Mouse (Mus musculus) megakaryocyte progenitor cell, adult 5-6 weeks (primary cell): ENCODE measurements around the gene Nuak2. TPM values are rescaled to one million over a fixed set of nuclear protein-coding genes. Genes with fewer than 3 reads are reported as not detected.
A peak's percentile ranks its signal among the peaks of the same experiment; 100 is the strongest.
"Not testable (repeated sequence)": the region's sequence is repeated elsewhere in the genome, so short reads cannot be mapped to it uniquely, and the experiment has no call there.

Experiments
- ATAC-seq: replicated peaks from 2 replicates; pipeline ENCODE4 v1.8.0; 2016; ENCODE audit warnings: mild to moderate bottlenecking, moderate TSS enrichment, inconsistent platforms; ENCODE audit not compliant: poor library complexity
- total RNA-seq, 2 experiments: library from RNA; stranded (forward) in 1 of 2; stranded (reverse) in 1 of 2; fragments of 157-497, 149-512 nt in 1 of 2; fragments of 200-1000 nt in 1 of 2; gene quantifications; 2 replicates each; pipeline versions ENCODE4 v1.2.3 to v1.2.4; 2015 to 2017

Nuak2 gene
- total RNA-seq (2015) (19.8 and 26.1 TPM in 2 replicates), total RNA-seq (2017) (14.5 and 20.2 TPM in 2 replicates)

DNA sequence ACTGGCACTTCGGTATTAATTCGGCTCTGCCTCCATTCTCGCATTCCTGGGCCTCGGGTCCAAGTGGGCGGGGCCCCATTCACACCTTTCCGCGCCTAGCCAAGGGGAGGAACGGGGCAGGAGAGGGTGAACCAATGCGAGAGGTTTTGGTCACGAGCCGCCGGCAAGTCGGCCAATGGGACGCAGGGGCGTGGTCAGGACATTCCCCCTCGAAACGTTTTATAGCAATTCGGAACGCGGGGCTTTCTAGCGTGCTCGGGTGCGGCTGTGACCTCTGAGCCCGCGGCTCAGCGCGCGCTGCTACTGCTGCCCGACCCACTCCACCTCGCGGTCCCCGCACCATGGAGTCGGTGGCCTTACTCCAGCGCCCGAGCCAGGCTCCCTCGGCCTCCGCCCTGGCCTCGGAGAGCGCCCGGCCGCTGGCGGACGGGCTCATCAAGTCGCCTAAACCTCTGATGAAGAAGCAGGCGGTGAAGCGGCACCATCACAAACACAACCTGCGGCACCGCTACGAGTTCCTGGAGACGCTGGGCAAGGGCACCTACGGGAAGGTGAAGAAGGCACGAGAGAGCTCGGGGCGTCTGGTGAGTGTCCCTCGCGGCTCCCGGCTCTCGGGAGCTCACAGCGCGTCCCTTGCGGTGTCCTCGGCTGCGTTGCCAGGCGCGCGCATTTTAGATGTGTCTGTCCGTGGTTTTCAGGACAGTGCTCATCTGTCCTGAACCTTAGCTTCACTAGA lies at the start of gene Nuak2:
Gene Nuak2 (plus strand): TSS at position 238 of the 736 bp plus-strand sequence.
- ATAC-seq, result peak; percentile 54

DNA sequence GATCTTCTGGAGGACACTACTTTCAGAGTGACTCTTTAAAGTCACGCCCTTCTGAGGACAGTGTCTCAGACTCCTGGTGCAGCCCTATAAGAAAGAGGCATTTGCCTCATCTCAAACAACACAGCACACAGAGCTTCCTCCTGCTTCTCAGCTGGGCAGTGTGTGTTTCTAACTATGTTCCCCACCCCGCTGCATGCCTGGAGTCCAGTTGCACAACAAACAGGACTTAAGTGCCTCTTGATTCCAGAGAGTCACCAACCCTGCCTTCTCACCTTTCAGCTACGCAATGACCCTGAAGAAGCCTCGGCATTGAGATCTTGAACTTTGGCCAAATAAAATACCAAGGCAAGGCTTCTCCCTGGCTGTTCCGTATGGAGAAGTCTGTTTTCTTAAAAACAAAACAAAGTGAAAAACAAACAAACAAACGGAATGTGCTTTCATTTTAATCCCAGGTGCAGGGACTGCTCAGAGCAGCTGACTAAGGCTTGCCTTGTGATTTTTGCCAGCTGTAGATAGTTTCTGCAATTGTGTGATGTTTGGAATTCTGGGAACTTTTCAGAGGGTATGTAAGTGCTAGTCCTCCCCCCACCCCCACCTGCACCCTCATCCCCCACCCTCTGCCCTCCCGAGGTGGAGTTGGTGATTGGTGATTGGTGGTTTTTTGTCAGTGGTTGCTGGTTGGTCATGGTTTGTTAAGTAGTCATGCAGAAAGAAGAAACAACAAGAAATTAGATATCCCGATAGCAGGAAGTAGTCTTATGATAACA lies 49.0 kb upstream of the Nuak2 start:
- ATAC-seq, result no peak

DNA sequence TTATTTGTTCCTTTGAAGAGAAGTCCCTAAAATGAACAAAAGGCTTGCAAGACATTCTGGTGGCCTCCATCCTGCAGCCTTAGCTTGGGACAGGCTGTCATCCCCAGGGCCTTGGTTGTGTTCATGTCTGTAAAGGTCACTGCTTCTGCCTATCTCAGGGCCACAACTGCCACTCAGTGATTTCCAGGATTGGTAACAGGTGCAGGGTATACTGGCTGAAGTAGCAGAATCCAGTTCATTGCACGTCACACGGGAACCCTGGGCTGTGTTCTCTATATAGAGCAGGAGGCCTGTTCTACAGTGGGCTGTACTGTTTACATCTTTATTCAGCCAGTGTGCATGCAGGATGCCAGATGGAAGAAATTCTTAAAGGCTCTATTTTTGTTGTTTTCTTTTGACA lies 48.0 kb upstream of the Nuak2 start:
- ATAC-seq, result no peak

DNA sequence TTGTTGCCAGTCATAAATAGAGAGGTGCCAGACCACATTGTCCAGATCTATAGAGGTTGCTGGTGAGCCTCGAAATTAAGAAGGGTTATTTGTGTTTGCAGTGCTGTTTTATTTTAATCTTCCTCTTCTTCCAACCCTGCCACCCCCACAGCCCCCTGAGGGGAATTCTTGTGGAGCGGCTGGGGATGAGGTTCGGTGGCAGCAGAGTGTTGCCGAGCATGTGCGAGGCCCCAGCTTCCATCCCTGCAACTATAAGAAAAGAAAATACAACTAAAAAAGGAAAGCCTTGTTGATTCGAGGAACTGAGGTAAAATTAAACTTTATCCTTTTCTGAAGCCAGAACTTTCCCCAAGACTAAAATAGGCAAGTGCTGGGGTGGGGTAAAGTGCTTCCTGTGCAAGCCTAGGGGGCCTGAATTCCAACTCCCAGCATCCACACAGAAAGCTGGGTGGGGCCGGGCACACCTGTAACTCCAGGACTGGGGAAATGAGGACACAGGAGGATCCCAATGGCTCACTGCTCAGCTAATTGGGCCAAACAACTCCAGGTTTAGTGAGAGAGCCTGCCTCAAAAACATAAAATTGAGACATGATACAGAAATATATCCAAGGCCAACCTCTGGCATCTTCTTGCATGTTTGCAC lies 47.4 kb upstream of the Nuak2 start:
- no peak for ATAC-seq

DNA sequence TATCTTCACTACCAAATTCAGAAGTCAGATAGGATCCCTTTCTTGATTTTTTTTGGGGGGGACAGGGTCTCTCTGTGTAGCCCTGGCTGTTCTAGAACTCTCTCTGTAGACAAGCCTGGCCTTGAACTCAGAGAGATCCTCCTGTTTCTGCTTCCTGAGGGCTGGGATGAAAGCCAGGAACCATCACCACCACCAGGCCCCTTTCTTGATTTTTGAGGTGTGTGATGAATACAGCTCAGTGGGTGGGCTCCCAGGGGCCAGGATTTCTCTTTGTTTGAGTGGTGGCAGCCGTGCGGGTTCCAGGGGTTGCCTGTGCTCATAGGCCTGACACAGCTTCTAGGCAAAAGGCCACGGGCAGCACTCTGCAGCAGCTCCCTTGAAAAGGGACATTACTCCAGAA lies 44.7 kb upstream of the Nuak2 start:
- ATAC-seq, result no peak

DNA sequence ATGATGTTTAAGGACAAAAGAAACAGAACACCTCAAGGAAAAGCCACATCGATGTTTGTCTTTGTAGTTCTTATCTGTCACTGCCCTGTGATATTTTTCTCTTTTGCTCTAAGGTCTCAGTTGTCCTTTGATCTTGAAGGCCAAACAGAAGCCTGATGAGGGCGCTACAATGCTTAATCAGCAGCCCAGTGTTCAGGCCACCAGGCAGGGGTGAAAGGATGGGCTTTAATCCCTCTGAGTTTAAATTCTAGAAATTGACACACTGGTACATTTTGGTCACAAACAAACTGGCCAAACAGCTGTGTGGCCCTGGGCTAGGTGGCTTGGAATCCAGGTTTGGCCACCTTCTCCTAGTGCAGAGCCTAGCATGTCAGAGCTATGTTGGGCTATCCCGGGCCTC lies 39.2 kb upstream of the Nuak2 start:
- no peak for ATAC-seq

DNA sequence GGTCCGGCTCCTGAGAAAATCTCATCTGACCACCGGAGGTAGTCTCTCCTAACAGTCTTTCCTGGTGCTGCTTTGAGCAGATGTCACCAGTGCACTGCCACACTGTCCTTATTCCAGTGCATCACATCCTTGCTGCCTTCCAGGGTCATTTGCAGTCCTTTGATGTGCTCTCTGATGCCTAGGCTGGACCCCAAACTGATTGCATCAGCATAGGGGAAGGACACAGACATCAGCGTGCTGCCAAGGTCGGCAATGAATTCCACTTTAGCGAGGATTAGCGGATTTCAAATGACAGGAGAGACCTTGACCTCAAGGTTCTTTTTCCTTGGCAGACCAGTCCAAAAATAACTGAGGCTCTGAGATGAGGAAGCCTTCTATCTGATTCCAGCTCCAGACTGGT lies 38.8 kb upstream of the Nuak2 start:
- no peak for ATAC-seq

DNA sequence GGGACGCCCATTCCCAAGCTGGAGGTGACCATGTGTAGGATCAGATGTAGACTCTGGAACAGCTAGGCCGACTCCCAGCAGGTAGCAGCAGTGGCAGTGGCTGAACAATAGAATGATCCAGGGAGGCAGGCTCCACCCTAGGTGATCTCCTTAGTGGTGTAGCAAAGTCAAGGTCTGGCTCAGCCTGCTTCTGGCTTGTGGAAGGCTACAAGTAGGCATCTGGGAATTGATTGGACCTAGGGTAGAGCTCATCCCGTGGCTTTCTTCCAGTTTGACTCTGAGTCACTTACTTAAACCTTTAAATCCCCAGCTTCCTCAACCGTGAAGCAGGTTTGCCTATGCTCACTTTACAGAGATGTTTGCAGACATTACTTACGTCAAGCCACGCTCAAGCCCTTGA lies 35.3 kb upstream of the Nuak2 start:
- ATAC-seq, result not testable (repeated sequence)

DNA sequence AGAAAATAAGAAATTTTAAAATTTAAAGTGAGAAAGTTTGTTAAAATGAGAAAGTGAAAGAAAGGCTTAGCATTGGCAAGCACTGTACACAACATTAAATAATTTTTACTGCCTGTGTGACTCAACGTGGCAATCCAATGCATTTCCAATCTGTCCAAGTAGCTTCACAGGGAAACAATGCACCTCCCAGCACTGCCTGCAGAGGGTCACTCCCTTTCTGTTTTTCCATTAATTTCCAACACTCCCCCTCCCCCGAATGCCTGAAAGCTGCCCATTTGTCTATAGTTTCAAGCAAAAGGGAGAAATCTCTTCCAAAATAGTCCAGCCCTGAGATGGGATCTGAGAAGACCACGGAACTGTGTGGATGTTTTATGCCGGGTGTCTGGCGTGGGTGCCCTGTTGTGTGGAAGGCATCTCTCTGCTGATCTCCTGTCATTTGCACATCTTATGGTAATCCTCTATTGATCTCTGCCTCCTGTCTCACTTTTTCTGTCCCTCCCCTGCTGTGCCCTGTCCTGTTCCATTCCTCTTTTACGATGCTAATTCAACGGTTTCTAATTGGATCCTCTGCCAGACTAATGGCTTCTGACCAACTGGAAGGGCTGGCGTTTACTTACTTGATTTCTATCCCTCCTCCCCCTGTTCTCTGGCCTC lies 34.3 kb upstream of the Nuak2 start:
- ATAC-seq, result no peak

DNA sequence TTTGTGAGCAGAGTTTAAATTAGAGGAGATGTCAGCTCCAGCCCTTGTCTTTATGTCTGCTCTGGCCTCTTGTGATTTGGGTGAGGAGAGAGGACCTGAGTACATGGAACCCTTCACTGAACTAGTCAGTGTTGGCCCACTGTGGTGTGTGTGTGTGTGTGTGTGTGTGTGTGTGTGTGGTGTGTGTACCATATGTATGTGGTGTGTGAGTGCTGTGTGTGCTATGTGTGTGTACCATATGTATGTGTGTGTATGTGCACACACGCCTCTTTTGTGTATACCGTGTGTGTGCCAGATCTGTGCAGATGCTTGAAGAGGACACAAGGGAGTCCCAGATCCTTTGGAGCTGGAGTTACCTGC lies 33.8 kb upstream of the Nuak2 start:
- ATAC-seq, result no peak

DNA sequence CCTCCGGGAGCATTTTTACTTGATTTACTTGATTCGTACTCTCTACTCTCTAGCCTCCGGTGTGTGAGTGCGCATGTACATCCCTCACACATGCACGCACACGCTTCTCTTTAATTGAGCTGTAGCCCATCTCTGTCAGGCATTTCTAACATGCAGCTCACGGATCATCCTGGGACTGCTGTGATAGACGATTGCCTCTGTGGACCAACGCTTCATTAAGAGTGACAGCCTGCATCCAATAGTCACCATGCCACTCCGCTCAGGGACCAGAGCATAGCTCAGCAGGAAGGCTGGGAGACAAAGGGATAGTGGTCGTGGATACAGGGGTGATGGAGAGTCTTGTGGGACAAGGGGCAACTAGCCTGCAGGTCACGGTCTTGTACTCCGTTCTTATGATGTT lies 32.9 kb upstream of the Nuak2 start:
- no peak for ATAC-seq

DNA sequence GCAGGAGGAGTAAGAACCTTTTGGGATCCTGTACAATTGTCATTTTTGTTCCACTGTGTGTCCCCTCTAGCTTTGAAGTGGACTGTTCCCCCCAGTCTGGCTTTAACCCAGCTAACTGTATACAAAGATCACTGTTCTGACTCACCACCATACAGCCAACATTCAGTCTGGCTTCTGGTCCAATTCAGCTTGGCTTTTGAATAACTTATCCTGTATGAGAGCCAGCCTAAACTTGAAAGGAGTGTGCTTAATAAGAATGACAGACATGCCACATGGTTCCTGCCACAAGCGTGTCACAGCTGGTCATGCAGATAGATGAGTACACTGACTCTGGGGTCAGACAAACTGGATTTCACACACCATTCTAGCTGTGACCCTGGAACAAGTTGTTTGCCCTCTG lies 29.2 kb upstream of the Nuak2 start:
- ATAC-seq, result no peak

DNA sequence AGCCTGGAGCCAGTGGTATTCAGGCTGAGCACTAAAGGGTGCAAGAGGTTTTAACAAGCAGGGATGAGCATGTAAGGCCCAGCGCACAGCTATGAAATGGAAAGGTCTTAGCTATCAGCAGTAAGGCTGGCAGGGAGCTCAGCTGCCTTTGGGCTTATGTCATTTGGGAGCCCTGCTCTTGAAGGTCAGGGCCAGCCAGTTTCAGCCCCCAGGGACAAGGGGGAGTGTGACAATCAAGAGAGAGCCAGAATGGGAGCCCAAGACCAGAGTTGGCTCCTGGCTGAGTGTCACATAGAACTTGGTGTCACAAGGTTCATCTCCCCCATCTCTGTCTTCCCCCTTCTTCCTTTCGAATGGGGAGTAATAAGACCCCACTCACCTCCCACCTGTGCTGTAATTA lies 28.5 kb upstream of the Nuak2 start:
- ATAC-seq, result no peak

DNA sequence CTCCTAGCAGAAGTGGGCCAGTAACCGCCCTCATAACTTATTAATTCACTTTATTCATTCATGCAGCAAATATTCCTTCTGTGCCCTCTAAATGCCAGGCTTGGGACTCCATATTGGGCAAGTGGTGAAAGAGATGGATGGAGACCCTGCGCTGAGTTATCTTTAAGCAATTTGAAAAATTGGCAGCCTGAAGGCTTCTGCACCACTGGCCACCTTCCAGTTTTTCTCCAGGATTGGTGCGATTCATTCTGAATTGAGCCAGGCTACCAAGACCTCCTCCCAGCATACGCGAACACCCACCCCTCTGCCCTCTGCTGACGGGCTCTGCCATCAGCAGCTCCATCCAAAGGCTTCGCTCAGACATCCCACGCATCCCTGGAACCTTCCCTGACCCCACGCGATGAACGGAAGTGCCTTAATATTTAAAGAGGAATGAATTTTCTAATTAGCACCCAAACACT lies 27.9 kb upstream of the Nuak2 start:
- no peak for ATAC-seq

DNA sequence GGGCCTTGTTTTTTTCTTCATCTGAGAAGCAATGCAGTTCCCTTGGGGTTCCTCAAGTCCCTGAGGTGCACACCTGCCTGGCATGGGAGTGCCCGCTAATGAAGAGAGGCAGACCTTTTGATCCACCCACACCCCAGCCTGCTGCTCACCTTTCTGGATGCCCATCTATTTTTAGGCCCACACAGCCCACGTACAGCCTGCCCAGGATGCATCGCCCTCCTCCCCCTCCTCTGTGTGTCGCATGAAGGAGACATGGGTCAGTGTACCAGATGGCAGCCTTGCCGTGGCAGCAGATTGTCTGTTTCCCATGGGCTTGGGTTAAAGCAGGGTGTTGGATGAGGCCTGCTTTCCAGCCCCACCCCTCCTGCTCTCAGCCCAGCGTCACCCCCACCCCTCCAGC lies 26.0 kb upstream of the Nuak2 start:
- ATAC-seq, result no peak

DNA sequence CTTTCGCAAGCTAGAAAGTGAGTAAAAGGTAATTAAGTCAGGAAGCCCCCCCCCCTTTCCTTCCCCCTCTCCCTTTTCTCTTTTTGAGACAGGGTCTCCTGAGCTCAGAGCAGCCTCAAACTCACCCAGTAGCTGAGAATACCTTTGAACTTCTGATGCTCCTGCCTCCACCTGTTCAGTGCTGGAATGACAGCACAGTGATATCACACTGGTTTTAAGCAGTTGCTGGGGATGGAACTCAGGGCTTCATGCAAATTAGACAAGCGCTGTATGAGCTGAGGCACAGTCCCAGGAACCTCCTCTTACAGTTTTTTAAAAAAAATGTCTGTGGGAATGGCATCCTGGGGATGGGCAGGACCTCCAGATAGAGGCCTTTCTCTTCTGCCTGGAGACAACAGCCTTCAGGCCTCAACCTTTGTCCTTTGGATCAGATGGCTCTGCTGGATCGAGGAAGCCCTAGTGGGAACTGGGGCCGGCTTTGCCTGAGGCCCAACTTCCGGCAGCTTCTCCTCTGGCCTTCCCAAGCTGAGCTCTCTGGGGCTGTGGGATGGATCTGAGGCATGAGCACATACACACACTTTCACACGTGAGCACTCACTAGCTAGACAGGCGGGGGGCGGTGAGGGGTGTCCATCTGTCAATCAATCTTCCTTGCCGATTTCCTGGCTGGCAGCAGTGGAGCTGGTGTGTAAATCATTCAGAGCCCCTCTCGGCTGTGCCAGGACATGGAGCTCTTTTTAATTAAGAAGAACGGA lies 24.8 kb upstream of the Nuak2 start:
- no peak for ATAC-seq

DNA sequence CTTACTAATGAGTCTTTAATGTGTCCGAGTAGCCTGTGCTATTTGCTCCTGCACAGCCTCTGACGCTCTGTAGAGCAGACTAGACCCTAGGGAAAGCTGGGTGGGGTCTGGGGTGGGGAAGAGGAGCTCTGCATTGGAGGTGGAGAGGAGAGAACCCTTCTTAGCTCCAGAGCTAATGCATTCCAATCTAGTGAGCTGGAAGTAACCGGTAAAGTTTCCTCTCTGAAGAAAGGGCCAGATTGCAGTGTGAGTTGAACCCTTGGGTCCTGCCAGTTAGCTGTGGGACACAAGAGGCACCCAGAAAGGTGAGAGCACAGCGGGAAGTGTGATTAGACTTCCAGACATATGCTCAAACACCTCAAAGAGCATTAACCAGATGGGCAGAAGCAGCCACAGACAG lies 24.2 kb upstream of the Nuak2 start:
- no peak for ATAC-seq

DNA sequence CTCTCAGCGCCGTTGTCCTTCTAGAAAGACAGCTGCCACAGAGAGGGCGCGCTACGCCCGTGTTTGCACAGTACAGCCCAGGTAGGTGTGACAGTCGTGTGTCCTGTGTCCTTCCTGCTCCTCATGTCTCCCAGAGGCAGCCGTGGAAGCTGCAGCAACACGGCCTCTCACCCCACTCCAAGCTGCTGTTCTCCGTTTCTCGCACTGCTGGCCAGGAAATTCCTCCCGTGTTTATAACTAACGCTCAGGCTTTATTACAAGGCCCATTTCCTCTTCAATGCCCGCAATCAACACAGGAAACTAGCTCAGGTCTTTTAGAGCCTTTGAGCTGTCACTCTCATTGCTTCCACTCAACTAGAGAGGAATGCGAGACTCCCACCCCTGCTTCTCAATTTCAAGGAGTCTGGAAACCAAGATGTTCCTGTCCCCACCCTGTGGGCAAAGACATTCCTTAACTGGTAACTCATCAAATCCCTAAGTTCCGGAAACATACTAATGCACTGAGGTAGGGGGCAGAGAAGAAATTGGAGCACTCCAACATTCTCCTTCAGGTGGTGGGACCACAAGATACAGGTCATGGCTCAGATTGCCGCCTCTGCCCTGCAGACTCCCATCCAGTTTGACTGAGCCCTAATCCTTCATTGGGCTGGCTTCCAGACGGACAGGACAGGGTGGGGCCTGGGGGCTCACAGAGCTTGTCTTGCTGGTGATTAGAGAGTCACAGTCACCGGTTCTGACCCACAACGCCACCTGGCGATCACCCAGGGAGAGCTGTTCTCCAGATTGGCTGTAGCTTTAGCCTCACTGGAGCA lies 23.4 kb upstream of the Nuak2 start:
- ATAC-seq, result peak; percentile 72

DNA sequence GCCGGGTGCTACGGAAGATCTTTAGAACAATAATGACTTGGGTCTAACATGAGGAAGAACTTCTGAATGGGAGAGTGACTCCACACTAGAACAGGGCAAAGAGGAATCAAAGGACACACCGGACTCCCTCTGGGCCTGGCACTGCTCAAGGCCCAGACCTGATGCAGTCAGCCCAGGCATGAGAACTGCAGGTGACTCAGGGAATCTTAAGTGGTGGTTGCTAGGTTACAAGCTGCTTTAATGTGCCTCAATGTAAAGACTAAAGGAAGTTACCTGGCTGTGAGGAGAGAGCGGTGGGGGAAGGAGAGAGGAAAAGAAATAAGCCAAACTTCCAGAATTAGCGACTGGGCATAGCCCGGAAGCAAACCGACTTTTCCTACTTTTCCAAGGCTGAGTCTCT lies 20.4 kb upstream of the Nuak2 start:
- ATAC-seq, result no peak

DNA sequence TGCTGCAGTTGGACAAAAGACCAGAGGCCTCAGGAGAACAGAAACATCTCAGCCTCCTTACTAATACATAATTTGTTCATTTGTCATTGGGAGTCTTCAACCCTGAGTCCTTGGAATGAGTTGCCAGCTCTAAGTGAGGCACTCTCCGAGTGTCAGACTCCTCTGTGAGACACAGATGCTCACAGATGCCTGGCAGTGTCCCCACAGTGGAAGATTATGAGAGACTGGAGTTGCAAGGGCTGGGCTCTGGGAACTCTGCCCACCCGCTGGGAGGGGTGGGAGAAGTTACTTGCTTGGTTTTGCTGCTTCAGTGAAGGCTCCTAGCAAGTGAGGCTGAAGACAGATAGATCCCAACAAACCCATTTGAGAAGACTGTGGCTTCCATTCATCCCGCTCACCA lies 19.9 kb upstream of the Nuak2 start:
- no peak for ATAC-seq
